Mouse (Mus musculus): ENCODE data around the gene Vmac. TPM values are rescaled to one million over a fixed set of nuclear protein-coding genes. Genes with fewer than 3 reads are reported as not detected.

Vmac gene
- total RNA-seq, 1 experiment: 7.7 TPM

DNA sequence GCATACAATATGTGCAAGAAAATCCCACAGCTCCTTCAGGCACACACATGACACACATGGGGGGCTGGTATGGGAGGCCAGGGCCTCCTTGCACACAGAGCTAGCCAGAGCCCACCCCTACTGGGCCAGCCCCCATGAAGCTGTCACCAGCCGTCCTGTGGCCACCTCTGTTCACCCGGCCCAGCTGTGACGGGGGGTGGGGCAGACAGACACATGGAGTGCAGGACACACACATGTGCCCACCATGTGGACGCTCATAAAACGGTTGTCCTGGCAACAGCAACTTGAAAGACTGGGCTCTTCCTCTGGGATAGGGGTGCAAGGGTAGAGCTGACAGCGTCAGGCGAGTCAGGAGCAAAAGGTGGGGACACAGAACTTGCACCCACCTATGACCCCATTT lies 41.4 kb upstream of the Vmac start:
- H3K4me3 ChIP-seq (ENCODE audit: insufficient read depth in 1 of 2, low read depth in 1 of 2, low read length in 2 of 2, poor library complexity in 1 of 2, severe bottlenecking in 1 of 2): no peak overlapping the region
- H3K36me3 ChIP-seq (ENCODE audit: control insufficient read depth, insufficient read depth, low read length, poor library complexity, severe bottlenecking): no peaks in the 10 kb centered on the region
- H3K4me1 ChIP-seq (ENCODE audit: control insufficient read depth in 2 of 2, insufficient read depth in 2 of 2, low read length in 2 of 2, poor library complexity in 1 of 2): peaks cover 0 to 25% of the 10 kb centered on the region in 2 experiments; a peak in 2 of 4 replicates
- no peak overlapping the region for H3K27ac ChIP-seq (ENCODE audit: insufficient read depth, low read depth, low read length, poor library complexity, severe bottlenecking)
- in situ Hi-C loops (cut with MboI; ENCODE audit: low sequenced_read_pairs in 2 of 2, unreplicated experiment in 2 of 2): no loop called here
- TF ChIP-seq HCFC1 (IDR thresholded peaks at IDR 0.05; ENCODE audit: borderline replicate concordance, insufficient read depth, low read length) (no peak), ZNF384 (IDR thresholded peaks at IDR 0.05; ENCODE audit: low read depth, low read length) (no peak), ZC3H11A (IDR thresholded peaks at IDR 0.05; ENCODE audit: borderline replicate concordance, low read depth, low read length) (no peak), CHD2 (IDR thresholded peaks at IDR 0.05; ENCODE audit: low read depth, low read length) (no peak), MAFK (IDR thresholded peaks at IDR 0.05; ENCODE audit: insufficient read depth, low read depth, low read length) (no peak)
- H3K9me3 ChIP-seq (ENCODE audit: control insufficient read depth, insufficient read depth, low read depth, low read length): no peaks in the 10 kb centered on the region
- DNase-seq (ENCODE audit: low read depth, low spot score): no peak
- no peak overlapping the region for H3K9ac ChIP-seq (ENCODE audit: insufficient read depth, low read depth, low read length, poor library complexity, severe bottlenecking)

DNA sequence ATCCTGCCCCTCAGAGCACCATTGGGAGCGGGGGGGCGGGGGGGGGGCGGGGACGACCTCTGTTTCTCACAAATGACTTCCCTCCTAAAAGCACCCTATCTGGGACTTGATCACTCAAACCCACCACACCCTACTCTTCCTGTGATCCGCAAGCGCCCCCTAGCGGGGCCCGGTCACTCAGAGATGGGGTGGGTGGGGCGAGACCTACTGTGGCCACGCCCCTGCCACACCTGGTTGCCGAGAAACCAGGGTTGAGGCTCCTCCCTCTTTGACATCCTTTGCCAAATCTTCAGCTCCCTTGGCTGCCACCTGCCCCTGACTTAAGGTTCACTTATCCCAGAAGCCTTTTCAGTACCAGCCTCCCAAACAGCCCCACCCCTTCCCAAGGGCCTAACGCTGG lies 40.3 kb upstream of the Vmac start:
- Histone ChIP-seq H3K9ac (ENCODE audit: insufficient read depth, low read depth, low read length, poor library complexity, severe bottlenecking) (no peak overlapping the region), H3K9me3 (ENCODE audit: control insufficient read depth, insufficient read depth, low read depth, low read length) (no peaks in the 10 kb centered on the region), H3K36me3 (ENCODE audit: control insufficient read depth, insufficient read depth, low read length, poor library complexity, severe bottlenecking) (no peaks in the 10 kb centered on the region), H3K4me1 (ENCODE audit: control insufficient read depth in 2 of 2, insufficient read depth in 2 of 2, low read length in 2 of 2, poor library complexity in 1 of 2) (peaks cover 0 to 30% of the 10 kb centered on the region in 2 experiments; a peak in 2 of 4 replicates), H3K4me3 (ENCODE audit: insufficient read depth in 1 of 2, low read depth in 1 of 2, low read length in 2 of 2, poor library complexity in 1 of 2, severe bottlenecking in 1 of 2) (peak overlapping the region; percentile 70 to 83; a peak in 3 of 4 replicates), H3K27ac (ENCODE audit: insufficient read depth, low read depth, low read length, poor library complexity, severe bottlenecking) (no peak overlapping the region)
- peak; percentile 92 for DNase-seq (ENCODE audit: low read depth, low spot score)
- in situ Hi-C loops (cut with MboI; ENCODE audit: low sequenced_read_pairs in 2 of 2, unreplicated experiment in 2 of 2): no loop called here
- TF ChIP-seq ZNF384 (IDR thresholded peaks at IDR 0.05; ENCODE audit: low read depth, low read length): no peak
- no peak for TF ChIP-seq MAFK (IDR thresholded peaks at IDR 0.05; ENCODE audit: insufficient read depth, low read depth, low read length)
- TF ChIP-seq ZC3H11A (IDR thresholded peaks at IDR 0.05; ENCODE audit: borderline replicate concordance, low read depth, low read length): no peak
- no peak for TF ChIP-seq CHD2 (IDR thresholded peaks at IDR 0.05; ENCODE audit: low read depth, low read length)
- TF ChIP-seq HCFC1 (IDR thresholded peaks at IDR 0.05; ENCODE audit: borderline replicate concordance, insufficient read depth, low read length): no peak

- no peak for DNase-seq (ENCODE audit: low read depth, low spot score)
- no peak for TF ChIP-seq HCFC1 (IDR thresholded peaks at IDR 0.05; ENCODE audit: borderline replicate concordance, insufficient read depth, low read length)
- no peak for TF ChIP-seq MAFK (IDR thresholded peaks at IDR 0.05; ENCODE audit: insufficient read depth, low read depth, low read length)
- TF ChIP-seq ZNF384 (IDR thresholded peaks at IDR 0.05; ENCODE audit: low read depth, low read length): no peak
- TF ChIP-seq CHD2 (IDR thresholded peaks at IDR 0.05; ENCODE audit: low read depth, low read length): no peak
- TF ChIP-seq ZC3H11A (IDR thresholded peaks at IDR 0.05; ENCODE audit: borderline replicate concordance, low read depth, low read length): no peak
- peak within 1 kb of the TSS; percentile 83 for H3K9ac ChIP-seq (ENCODE audit: insufficient read depth, low read depth, low read length, poor library complexity, severe bottlenecking)
- 0 out of 2 replicates have a peak within 1 kb of the TSS, but pooled peaks have one; percentile 7 for H3K27ac ChIP-seq (ENCODE audit: insufficient read depth, low read depth, low read length, poor library complexity, severe bottlenecking)
- no peaks in the 10 kb centered on the region for H3K9me3 ChIP-seq (ENCODE audit: control insufficient read depth, insufficient read depth, low read depth, low read length)
- peak within 1 kb of the TSS; percentile 76 to 83 for H3K4me3 ChIP-seq (ENCODE audit: insufficient read depth in 1 of 2, low read depth in 1 of 2, low read length in 2 of 2, poor library complexity in 1 of 2, severe bottlenecking in 1 of 2)
- in situ Hi-C loops (cut with MboI; ENCODE audit: low sequenced_read_pairs in 2 of 2, unreplicated experiment in 2 of 2): no loop called here
- H3K4me1 ChIP-seq (ENCODE audit: control insufficient read depth in 2 of 2, insufficient read depth in 2 of 2, low read length in 2 of 2, poor library complexity in 1 of 2): peaks cover 0 to 27% of the 10 kb centered on the region in 2 experiments; a peak in 2 of 4 replicates
- no peaks in the 10 kb centered on the region for H3K36me3 ChIP-seq (ENCODE audit: control insufficient read depth, insufficient read depth, low read length, poor library complexity, severe bottlenecking)
These were observed 39.7 kb upstream of the Vmac start, which contains the start of gene Nrtn for GRCm38 (mm10) chr17:56757416-56758123. Nrtn (minus strand) TSS chr17:56757530.

GRCm38 (mm10) chr17:56756703-56757399 lies 39.0 kb upstream of the Vmac start:
- DNase-seq (ENCODE audit: low read depth, low spot score): no peak
- no peak overlapping the region for H3K27ac ChIP-seq (ENCODE audit: insufficient read depth, low read depth, low read length, poor library complexity, severe bottlenecking)
- no peak for TF ChIP-seq MAFK (IDR thresholded peaks at IDR 0.05; ENCODE audit: insufficient read depth, low read depth, low read length)
- TF ChIP-seq ZC3H11A (IDR thresholded peaks at IDR 0.05; ENCODE audit: borderline replicate concordance, low read depth, low read length): no peak
- TF ChIP-seq CHD2 (IDR thresholded peaks at IDR 0.05; ENCODE audit: low read depth, low read length): no peak
- no peak for TF ChIP-seq ZNF384 (IDR thresholded peaks at IDR 0.05; ENCODE audit: low read depth, low read length)
- no peak for TF ChIP-seq HCFC1 (IDR thresholded peaks at IDR 0.05; ENCODE audit: borderline replicate concordance, insufficient read depth, low read length)
- in situ Hi-C loops (cut with MboI; ENCODE audit: low sequenced_read_pairs in 2 of 2, unreplicated experiment in 2 of 2): no loop called here
- peak overlapping the region; percentile 83 for H3K9ac ChIP-seq (ENCODE audit: insufficient read depth, low read depth, low read length, poor library complexity, severe bottlenecking)
- no peaks in the 10 kb centered on the region for H3K36me3 ChIP-seq (ENCODE audit: control insufficient read depth, insufficient read depth, low read length, poor library complexity, severe bottlenecking)
- no peaks in the 10 kb centered on the region for H3K9me3 ChIP-seq (ENCODE audit: control insufficient read depth, insufficient read depth, low read depth, low read length)
- peaks cover 0 to 33% of the 10 kb centered on the region in 2 experiments; a peak in 2 of 4 replicates for H3K4me1 ChIP-seq (ENCODE audit: control insufficient read depth in 2 of 2, insufficient read depth in 2 of 2, low read length in 2 of 2, poor library complexity in 1 of 2)
- H3K4me3 ChIP-seq (ENCODE audit: insufficient read depth in 1 of 2, low read depth in 1 of 2, low read length in 2 of 2, poor library complexity in 1 of 2, severe bottlenecking in 1 of 2): peak overlapping the region; percentile 76 to 83
